Mouse (Mus musculus) layer of hippocampus, postnatal 10 days (tissue): ENCODE data around the gene Borcs6. TPM values are rescaled to one million over a fixed set of nuclear protein-coding genes. Genes with fewer than 3 reads are reported as not detected.

Source experiments
- DNase-seq, 2 experiments: peaks; one replicate each; pipeline ENCODE4 v3.0.0; 2021; ENCODE audit warnings: low spot score in 2 of 2
- total RNA-seq, 2 experiments: library from RNA; stranded (reverse); gene quantifications; 2 replicates each; pipeline ENCODE4 v1.2.3; 2021

The Borcs6 gene
- total RNA-seq, 2 experiments from 2014 or later, result 24.2 to 24.9 TPM

GRCm38 (mm10) chr11:69099915-69100345 lies 40.4 kb downstream of the Borcs6 start:
- DNase-seq, result peak; percentile 89 to 91

DNA sequence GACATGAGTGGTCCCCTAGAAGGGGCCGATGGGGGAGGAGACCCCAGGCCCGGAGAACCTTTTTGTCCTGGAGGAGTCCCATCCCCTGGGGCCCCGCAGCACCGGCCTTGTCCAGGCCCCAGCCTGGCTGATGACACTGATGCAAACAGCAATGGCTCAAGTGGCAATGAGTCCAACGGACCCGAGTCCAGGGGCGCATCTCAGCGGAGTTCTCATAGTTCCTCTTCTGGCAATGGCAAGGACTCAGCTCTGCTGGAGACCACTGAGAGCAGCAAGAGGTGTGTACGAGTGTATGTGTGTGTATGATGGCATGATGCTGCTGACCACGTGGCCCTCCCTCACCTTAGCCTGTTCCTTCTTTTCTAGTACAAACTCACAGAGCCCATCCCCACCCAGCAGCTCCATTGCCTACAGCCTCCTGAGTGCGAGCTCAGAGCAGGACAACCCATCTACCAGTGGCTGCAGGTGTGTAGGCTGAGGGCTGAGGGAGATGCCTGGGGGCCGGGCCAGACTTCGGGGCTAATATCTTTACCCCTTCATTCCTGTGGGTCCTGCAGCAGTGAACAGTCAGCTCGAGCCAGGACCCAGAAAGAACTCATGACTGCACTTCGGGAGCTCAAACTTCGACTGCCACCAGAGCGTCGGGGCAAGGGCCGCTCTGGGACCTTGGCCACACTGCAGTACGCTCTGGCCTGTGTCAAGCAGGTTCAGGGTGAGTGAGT lies 41.3 kb downstream of the Borcs6 start:
- DNase-seq, result peak; percentile 19 to 27

- DNase-seq, result peak in 1 of 2 experiments; percentile 9
Observed at GRCm38 (mm10) chr11:69101604-69102402, 42.3 kb downstream of the Borcs6 start.

GRCm38 (mm10) chr11:69102403-69102725 lies 42.8 kb downstream of the Borcs6 start:
- peak; percentile 2 to 13 for DNase-seq

- DNase-seq, result peak in 1 of 2 experiments; percentile 4
Observed at GRCm38 (mm10) chr11:69103121-69103520, 43.6 kb downstream of the Borcs6 start.

- peak; percentile 3 to 11 for DNase-seq
Observed at GRCm38 (mm10) chr11:69103531-69104435, 44.3 kb downstream of the Borcs6 start.

DNA sequence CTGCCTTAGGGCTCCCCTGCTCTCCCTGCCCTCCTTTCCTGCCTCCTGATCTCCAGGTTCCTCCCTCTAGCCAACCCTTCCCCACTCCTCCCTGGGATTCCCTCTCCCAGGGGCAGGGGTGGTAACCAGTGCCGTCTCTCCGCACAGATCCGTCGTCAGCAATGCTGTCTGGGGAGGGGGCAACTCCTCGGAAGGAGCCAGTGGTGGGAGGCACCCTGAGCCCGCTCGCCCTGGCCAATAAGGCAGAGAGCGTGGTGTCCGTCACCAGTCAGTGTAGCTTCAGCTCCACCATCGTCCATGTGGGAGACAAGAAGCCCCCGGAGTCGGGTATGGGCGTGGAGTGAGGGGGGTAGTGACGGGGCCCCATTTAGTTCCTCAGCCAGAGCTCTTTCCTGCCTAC lies 45.0 kb downstream of the Borcs6 start:
- peak in 1 of 2 experiments; percentile 3 for DNase-seq

DNA sequence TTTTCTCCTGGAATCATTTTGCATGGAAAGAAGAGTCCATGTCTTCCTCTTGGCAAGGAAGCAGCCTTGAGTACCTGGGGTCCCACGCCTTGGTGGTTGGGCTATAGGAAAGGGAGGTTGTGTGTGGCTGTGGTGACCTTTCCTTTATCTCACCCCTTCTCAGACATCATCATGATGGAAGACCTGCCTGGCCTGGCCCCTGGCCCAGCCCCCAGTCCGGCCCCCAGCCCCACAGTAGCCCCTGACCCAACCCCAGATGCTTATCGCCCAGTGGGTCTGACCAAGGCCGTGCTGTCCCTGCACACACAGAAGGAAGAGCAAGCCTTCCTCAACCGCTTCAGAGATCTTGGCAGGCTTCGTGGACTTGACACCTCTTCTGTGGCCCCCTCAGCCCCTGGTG lies 45.7 kb downstream of the Borcs6 start:
- peak in 1 of 2 experiments; percentile 2 for DNase-seq

DNA sequence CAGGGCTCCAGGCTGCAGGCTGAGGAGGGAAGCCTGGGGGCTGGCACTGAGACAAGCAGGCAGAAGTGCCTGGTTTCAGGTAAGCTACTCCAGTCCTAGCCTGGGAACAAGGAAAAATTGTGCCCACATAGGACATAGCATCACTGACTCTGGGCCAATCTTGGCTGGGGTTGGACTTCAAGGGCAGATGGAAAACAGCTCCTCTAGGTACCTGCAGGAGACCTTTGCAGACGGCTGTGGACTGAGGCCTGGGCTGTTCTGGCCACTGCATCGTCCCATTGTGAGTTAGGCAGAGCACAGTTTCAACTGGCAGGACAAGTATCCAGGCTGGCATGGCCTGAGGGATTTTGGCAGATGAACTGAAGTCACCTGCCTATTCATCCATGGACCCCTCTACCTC lies 46.3 kb downstream of the Borcs6 start:
- peak in 1 of 2 experiments; percentile 6 for DNase-seq

DNA sequence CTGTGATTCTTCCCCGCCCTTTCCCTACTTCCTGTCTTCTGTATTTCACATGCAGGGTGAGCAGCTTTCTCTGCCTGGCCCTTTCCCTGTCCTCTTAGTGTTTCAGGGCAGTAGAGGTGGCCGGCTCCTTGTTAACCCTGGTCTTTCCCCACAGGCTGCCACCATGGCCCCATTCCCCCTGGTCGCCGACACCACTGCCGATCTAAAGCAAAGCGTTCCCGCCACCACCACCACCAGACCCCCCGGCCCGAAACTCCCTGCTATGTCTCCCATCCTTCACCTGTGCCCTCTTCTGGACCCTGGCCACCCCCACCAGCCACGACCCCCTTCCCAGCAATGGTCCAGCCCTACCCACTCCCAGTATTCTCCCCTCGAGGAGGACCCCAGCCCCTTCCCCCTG lies 46.8 kb downstream of the Borcs6 start:
- no peak for DNase-seq

DNA sequence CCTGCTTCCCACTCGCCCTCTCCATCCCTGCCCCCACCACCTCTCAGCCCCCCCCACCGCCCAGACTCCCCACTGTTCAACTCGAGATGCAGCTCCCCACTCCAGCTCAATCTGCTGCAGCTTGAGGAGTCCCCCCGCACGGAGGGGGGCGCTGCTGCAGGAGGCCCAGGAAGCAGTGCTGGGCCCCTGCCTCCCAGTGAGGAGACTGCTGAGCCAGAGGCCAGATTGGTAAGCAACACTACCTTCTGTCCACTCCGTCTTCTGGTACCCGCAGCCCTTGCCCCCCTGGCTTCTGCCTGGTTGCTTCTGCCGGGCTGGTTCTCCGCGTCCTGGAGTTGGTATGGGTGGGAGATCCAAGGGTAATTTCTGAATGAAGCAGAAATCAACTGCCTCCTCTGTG lies 47.3 kb downstream of the Borcs6 start:
- no peak for DNase-seq

- no peak for DNase-seq
Observed at GRCm38 (mm10) chr11:69107676-69108075, 48.2 kb downstream of the Borcs6 start.

- no peak for DNase-seq
Observed at GRCm38 (mm10) chr11:69108223-69108622, 48.7 kb downstream of the Borcs6 start.

DNA sequence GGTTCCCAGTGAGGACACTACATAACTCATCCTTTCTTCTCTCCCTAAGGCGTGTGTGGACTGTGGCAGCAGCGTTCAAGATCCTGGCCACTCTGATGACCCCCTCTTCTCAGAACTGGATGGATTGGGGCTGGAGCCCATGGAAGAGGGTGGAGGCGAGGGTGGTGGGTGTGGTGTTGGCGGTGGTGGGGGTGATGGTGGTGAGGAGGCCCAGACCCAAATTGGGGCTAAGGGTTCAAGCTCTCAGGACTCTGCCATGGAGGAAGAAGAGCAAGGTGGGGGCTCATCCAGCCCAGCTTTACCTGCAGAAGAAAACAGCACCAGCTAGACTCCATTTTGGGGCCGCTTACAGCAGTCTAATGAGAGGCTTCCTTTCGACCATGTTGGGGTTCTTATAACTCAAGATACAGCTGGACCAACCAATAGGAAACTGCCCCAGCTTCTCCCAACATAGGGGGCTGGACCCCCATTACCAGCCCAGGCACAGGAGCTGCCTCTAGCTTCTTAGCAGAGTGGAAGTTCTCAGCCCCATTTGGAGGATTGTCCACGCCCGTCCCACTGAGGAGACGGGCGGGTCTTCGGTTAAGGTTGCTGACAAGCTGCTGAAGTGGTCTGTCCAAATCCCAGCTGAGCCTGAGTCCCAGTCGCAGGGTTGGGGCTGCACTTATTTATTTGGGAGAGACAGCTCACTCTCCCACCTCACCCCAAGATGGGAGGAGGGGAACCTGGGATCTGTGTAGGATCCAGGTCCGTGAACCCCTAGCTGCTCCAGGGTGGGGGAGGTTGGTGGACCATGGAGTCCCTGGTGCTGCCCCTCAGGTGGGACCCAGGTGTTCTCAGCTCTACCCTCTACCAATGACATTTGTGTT lies 49.7 kb downstream of the Borcs6 start:
- no peak for DNase-seq

DNA sequence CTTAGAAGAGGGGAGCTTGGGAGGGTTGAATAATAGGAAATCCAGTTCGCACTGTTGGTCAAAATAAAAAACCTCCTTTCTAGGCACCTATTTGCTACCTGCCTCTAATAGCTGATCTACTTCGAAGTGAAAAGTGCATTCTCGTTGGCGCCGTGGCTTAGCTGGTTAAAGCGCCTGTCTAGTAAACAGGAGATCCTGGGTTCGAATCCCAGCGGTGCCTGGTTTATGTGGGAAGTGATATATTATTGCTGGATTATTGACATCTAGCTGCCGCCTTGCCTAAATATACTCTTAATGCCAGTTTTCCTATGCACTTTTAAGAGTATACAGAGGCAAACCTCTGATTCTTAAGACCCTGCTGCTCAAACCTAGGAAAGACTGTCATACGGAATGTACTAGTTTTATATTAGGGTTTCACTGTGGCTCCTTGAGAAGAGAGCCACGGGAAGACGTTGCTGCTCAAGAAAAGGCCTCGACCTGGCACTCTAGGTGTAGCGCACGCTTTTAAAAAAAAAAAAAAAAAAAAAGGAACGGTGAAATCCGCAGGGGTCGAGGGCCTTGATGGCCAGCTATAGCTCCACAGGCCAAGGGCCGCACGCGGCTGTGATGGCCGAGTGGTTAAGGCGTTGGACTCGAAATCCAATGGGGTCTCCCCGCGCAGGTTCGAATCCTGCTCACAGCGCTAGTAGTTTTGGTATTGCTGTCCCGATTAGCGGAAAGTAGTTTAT lies 51.0 kb downstream of the Borcs6 start:
- peak; percentile 97 for DNase-seq

Other genes with a start within 250 kb of the Borcs6 start
- 10 to 100 TPM; 82.4 to 87.0 TPM for gene Ndel1, start 187.9 kb upstream of the Borcs6 start, total RNA-seq
- gene Rnf222, start 171.2 kb upstream of the Borcs6 start, total RNA-seq, result not detected
- gene Rpl26, start 158.1 kb upstream of the Borcs6 start, total RNA-seq, result 100 to 1,000 TPM; 734 to 739 TPM
- gene Odf4, start 132.6 kb upstream of the Borcs6 start, total RNA-seq, result under 1 TPM; 0.45 to 0.62 TPM
- gene Arhgef15, start 102.2 kb upstream of the Borcs6 start, total RNA-seq, result 10 to 100 TPM; 12.2 to 17.4 TPM
- gene Slc25a35, start 91.6 kb upstream of the Borcs6 start, total RNA-seq, result 1 to 10 TPM; 4.3 to 4.4 TPM
- gene Rangrf, start 84.5 kb upstream of the Borcs6 start, total RNA-seq, result 10 to 100 TPM; 16.2 to 20.5 TPM
- gene Pfas, start 51.3 kb upstream of the Borcs6 start, total RNA-seq, result 10 to 100 TPM; 26.2 to 37.5 TPM
- 10 to 100 TPM; 41.1 to 50.7 TPM for gene Ctc1, start 43.8 kb upstream of the Borcs6 start, total RNA-seq
- gene Aurkb, start 14.1 kb upstream of the Borcs6 start, total RNA-seq, result 1 to 10 TPM; 5.3 to 6.0 TPM
- gene Tmem107, start 11.1 kb downstream of the Borcs6 start, total RNA-seq, result 10 to 100 TPM; 10.4 to 14.0 TPM
- gene Vamp2, start 28.8 kb downstream of the Borcs6 start, total RNA-seq, result 1,000 to 10,000 TPM in 1 of 2 experiments, 100 to 1,000 TPM in 1; 909 to 1,029 TPM
- gene Per1, start 35.5 kb downstream of the Borcs6 start, total RNA-seq, result 10 to 100 TPM; 54.4 to 67.2 TPM
- under 1 TPM; 0.54 to 0.96 TPM for gene Hes7, start 60.7 kb downstream of the Borcs6 start, total RNA-seq
- under 1 TPM; 0.59 to 0.89 TPM for gene 9130213A22Rik, start 62.9 kb downstream of the Borcs6 start, total RNA-seq
- 1 to 10 TPM; 5.8 to 6.6 TPM for gene Aloxe3, start 66.2 kb downstream of the Borcs6 start, total RNA-seq
- gene Alox12b, start 97.3 kb downstream of the Borcs6 start, total RNA-seq, result under 1 TPM; 0.27 to 0.31 TPM
- 1 to 10 TPM; 5.2 to 6.9 TPM for gene Alox8, start 138.1 kb downstream of the Borcs6 start, total RNA-seq
- under 1 TPM; 0.60 to 0.94 TPM for gene Gucy2e, start 177.3 kb downstream of the Borcs6 start, total RNA-seq